Mouse (Mus musculus): ENCODE data around the gene Dnajc7. TPM values are rescaled to one million over a fixed set of nuclear protein-coding genes. Genes with fewer than 3 reads are reported as not detected.

Gene Dnajc7
- polyA plus RNA-seq, 1 experiment from 2014 or later = 238 TPM

- ATAC-seq (replicated peaks; ENCODE audit: low FRiP score) = no peak
- H3K4me1 ChIP-seq = no peaks in the 10 kb centered on the region
- H3K36me3 ChIP-seq = no peaks in the 10 kb centered on the region
- no peak overlapping the region for H3K9ac ChIP-seq
- H3K27me3 ChIP-seq = no peaks in the 10 kb centered on the region
- no peaks in the 10 kb centered on the region for H3K9me3 ChIP-seq (replicated peaks)
- no peak overlapping the region for H3K4me3 ChIP-seq (replicated peaks)
- WGBS = 71% methylated on average over 5 of the region's 5 CpGs
- no peak overlapping the region for H3K27ac ChIP-seq
- no peak overlapping the region for H3K4me2 ChIP-seq
Measured at GRCm38 (mm10) chr11:100561748-100562147, 58.2 kb downstream of the Dnajc7 start.

DNA sequence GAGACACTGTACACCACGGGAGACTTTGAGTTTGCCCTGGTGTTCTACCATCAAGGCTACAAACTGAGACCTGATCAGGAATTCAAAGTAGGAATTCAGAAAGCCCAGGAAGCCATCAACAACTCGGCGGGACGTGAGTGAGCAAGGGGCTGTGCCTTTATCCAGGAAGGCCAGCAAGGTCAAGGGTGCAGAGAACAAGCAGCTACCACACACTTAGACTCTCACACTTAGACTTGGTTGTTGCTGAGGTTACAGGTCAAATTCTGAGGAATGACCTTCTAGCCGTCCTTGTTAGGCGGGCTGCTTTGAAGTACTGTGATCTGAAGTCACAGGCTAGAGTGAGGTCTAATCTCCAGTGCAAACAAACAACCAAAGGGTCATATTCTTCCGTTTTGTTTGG is 60.5 kb downstream of the Dnajc7 start:
- WGBS = 53% methylated on average over 7 of the region's 7 CpGs
- no peak for ATAC-seq (replicated peaks; ENCODE audit: low FRiP score)
- Histone ChIP-seq H3K4me1 (peaks cover 4% of the 10 kb centered on the region), H3K36me3 (no peaks in the 10 kb centered on the region), H3K27me3 (no peaks in the 10 kb centered on the region), H3K9ac (no peak overlapping the region), H3K4me2 (no peak overlapping the region), H3K9me3 (replicated peaks) (no peaks in the 10 kb centered on the region), H3K27ac (no peak overlapping the region), H3K4me3 (replicated peaks) (no peak overlapping the region)

DNA sequence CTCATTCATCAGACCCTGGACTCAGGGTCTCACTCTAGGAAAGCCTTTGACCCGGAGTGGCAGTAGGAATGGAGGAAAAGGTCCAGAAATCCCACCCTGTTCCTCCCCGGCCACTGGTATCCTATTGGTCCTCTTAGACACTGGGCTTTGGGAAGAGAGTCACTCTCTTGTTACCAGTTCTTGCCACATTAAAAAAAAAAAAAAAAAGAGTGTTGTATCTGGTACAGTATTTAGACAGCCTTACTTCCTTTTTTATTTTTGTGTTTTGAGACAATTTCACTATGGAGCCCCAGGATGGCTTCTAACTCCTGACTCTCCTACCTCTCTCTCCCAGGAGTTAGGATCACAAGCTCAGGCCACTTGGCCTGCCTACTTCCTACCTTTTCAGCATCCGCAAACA is 62.4 kb downstream of the Dnajc7 start:
- Histone ChIP-seq H3K4me1 (peaks cover 4% of the 10 kb centered on the region), H3K9ac (no peak overlapping the region), H3K27me3 (no peaks in the 10 kb centered on the region), H3K27ac (no peak overlapping the region), H3K4me2 (no peak overlapping the region), H3K36me3 (no peaks in the 10 kb centered on the region), H3K9me3 (replicated peaks) (no peaks in the 10 kb centered on the region), H3K4me3 (replicated peaks) (no peak overlapping the region)
- ATAC-seq (replicated peaks; ENCODE audit: low FRiP score) = no peak
- 74% methylated on average over 3 of the region's 3 CpGs for WGBS

DNA sequence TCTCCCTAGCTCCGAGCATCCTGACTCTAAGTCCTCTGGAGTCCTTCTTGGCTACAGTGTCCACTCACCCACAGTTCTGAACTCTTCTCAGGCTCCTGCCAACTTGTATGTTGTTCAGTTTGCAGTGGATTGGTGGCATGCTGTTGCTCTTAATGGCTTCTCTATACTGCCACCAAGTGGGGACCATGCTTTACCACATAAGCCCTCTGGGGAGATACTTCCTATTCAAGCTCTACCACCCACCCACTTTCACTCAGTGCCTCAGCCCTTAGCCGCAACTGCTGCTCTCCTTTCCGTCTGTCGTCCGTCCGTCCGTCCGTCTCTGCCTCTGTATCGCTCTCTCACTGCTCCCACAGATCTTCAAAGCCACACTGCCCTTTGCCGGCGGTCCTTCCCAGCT is 64.4 kb downstream of the Dnajc7 start:
- Histone ChIP-seq H3K4me1 (peaks cover 4% of the 10 kb centered on the region), H3K4me2 (peak overlapping the region; percentile 51), H3K4me3 (replicated peaks) (peak overlapping the region; percentile 21; the same call in 1 of the 2 replicates), H3K36me3 (no peaks in the 10 kb centered on the region), H3K27me3 (no peaks in the 10 kb centered on the region), H3K9me3 (replicated peaks) (no peaks in the 10 kb centered on the region), H3K27ac (no peak overlapping the region), H3K9ac (peak overlapping the region; percentile 17; the same call in 1 of the 2 replicates)
- 20% methylated on average over 11 of the region's 11 CpGs for WGBS
- 0 out of 2 replicates have a peak, but pooled peaks have one; percentile 45 for ATAC-seq (replicated peaks; ENCODE audit: low FRiP score)

- H3K4me2 ChIP-seq = no peak overlapping the region
- H3K4me1 ChIP-seq = peaks cover 4% of the 10 kb centered on the region
- ATAC-seq (replicated peaks; ENCODE audit: low FRiP score) = no peak
- no peaks in the 10 kb centered on the region for H3K9me3 ChIP-seq (replicated peaks)
- no peaks in the 10 kb centered on the region for H3K36me3 ChIP-seq
- no peak overlapping the region for H3K9ac ChIP-seq
- WGBS = 86% methylated on average over 4 of the region's 4 CpGs
- H3K27ac ChIP-seq = no peak overlapping the region
- no peaks in the 10 kb centered on the region for H3K27me3 ChIP-seq
- H3K4me3 ChIP-seq (replicated peaks) = no peak overlapping the region
Measured at GRCm38 (mm10) chr11:100552842-100553241, 67.1 kb downstream of the Dnajc7 start.

- Histone ChIP-seq H3K4me2 (no peak overlapping the region), H3K27me3 (no peaks in the 10 kb centered on the region), H3K4me3 (replicated peaks) (no peak overlapping the region), H3K27ac (no peak overlapping the region), H3K9me3 (replicated peaks) (no peaks in the 10 kb centered on the region), H3K36me3 (no peaks in the 10 kb centered on the region), H3K9ac (no peak overlapping the region), H3K4me1 (peaks cover 12% of the 10 kb centered on the region)
- 71% methylated on average over 6 of the region's 6 CpGs for WGBS
- ATAC-seq (replicated peaks; ENCODE audit: low FRiP score) = no peak
Measured at GRCm38 (mm10) chr11:100550101-100550500, 69.9 kb downstream of the Dnajc7 start.

DNA sequence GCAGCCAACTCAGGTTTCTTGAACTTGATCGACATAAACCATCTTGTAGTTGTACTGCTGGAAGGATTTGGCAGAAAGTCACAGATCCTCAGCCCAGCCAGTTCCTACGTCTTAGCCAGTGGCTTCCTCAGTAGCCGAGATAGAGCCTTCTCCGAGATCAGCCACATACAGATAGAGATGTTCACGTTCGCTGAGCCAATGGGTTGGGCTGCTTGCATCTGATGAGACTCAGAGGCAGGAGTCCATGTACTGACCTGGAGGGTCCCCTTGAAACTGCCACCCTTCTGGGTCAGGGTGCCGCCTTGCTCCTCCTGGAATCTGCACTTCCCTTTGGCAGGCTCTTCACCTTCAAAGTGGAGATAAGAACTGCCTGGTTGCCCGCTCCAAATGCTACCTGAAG is 70.5 kb downstream of the Dnajc7 start:
- H3K27me3 ChIP-seq = no peaks in the 10 kb centered on the region
- WGBS = 81% methylated on average over 8 of the region's 8 CpGs
- no peaks in the 10 kb centered on the region for H3K36me3 ChIP-seq
- H3K9ac ChIP-seq = no peak overlapping the region
- H3K9me3 ChIP-seq (replicated peaks) = no peaks in the 10 kb centered on the region
- H3K4me3 ChIP-seq (replicated peaks) = no peak overlapping the region
- H3K4me2 ChIP-seq = no peak overlapping the region
- no peak overlapping the region for H3K27ac ChIP-seq
- H3K4me1 ChIP-seq = peaks cover 16% of the 10 kb centered on the region
- no peak for ATAC-seq (replicated peaks; ENCODE audit: low FRiP score)

DNA sequence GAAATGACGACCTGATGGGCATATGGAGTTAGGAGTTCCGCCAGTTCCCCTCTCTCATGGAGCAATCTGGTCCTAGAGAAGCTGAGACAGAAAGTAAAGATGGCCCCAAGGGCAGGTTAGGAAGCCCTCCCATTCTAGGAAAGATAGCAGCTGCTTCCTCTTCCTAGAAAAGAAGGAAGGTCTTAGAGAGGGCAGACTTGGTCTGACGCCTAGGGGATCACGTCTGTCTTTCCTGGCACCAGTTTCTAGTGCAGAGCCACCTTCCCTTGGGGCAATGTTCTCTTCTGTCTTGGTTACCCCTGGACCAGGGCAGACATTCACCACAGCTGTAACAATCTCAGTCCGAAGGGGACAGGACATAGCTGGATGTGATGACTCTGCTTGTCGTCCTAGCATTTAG is 71.8 kb downstream of the Dnajc7 start:
- H3K27me3 ChIP-seq = no peaks in the 10 kb centered on the region
- 80% methylated on average over 6 of the region's 6 CpGs for WGBS

DNA sequence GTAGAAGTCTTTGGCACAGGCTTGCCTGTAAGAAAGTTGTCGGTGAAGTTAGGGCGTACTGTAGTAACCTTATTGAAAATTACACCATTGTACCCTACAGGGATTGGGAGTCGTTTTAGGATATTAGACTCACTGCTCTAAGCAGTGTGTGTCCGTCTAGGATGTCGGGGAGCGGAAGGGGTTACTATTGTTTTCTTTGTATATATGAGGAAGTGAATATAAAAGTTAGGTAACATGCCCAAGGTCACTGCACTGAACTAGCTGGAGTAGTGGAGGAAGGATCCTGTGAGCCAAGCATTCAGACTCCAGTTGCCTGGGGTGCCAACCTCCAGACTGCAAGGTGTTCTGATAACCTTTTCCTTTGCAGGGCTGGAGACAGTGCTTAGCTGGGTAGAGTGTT is 73.0 kb downstream of the Dnajc7 start:
- H3K9me3 ChIP-seq (replicated peaks) = no peaks in the 10 kb centered on the region
- H3K27ac ChIP-seq = no peak overlapping the region
- no peak overlapping the region for H3K4me3 ChIP-seq (replicated peaks)
- H3K4me2 ChIP-seq = no peak overlapping the region
- H3K9ac ChIP-seq = no peak overlapping the region
- no peaks in the 10 kb centered on the region for H3K27me3 ChIP-seq
- ATAC-seq (replicated peaks; ENCODE audit: low FRiP score) = no peak
- H3K36me3 ChIP-seq = no peaks in the 10 kb centered on the region
- 86% methylated on average over 6 of the region's 6 CpGs for WGBS
- H3K4me1 ChIP-seq = peaks cover 16% of the 10 kb centered on the region

More for the DNA sequence above, 71.8 kb downstream of the Dnajc7 start:
- no peak overlapping the region for H3K4me3 ChIP-seq (replicated peaks)
- no peak overlapping the region for H3K27ac ChIP-seq
- no peaks in the 10 kb centered on the region for H3K9me3 ChIP-seq (replicated peaks)
- no peak overlapping the region for H3K9ac ChIP-seq
- H3K36me3 ChIP-seq = no peaks in the 10 kb centered on the region
- no peak for ATAC-seq (replicated peaks; ENCODE audit: low FRiP score)
- no peak overlapping the region for H3K4me2 ChIP-seq
- H3K4me1 ChIP-seq = peaks cover 16% of the 10 kb centered on the region

GRCm38 (mm10) chr11:100545746-100546085 is 74.3 kb downstream of the Dnajc7 start:
- 28% methylated on average over 7 of the region's 7 CpGs for WGBS
- H3K27ac ChIP-seq = peak overlapping the region; percentile 72
- ATAC-seq (replicated peaks; ENCODE audit: low FRiP score) = no peak

DNA sequence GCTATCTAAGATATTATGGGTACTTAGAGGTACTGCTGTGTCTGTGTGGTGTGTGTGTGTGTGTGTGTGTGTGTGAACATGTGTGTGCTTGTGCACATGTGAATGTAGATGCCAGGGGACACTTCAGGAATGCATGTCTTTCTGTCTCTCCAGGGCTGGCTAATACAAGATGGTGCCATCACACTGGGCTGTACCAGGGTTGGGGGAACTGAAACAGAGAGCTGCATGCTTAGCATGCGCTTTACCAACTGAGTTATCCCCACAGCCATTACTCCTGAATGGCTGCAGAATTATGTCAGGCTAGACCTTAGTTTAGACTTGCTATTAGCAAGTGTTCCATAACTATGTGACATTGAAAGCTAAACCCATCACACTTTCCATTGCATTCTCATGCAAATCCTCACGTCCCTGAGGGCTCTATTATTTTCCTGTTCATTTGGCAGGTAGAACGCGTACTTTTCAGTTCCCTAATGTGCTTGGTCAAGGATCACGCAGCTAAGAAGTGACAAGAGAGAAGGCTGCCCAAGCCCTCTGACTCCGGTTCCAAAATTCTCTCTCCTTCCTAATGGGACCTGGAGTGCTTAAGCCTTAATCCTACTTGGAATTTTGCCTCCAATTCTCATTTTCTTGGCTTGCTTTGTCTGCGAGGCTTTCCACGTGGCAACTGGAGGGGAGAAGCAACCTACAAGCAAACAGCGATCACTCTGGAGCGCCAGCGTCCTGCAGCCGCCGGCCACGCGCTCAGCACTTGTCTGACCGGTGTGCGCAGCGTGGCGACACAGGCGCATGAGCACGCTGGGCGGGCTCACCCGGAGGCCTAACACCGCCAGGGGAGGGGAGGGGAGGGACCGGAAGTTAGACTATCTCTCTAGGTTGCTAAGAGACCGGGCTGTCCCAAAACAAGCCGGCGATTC is 74.9 kb downstream of the Dnajc7 start, which contains the start of gene Ttc25:
Gene Ttc25, plus strand, starts transcription at position 776 of the 914 bp plus-strand sequence.
- peak within 1 kb of the TSS; percentile 47 for H3K4me3 ChIP-seq (replicated peaks)
- peak within 1 kb of the TSS; percentile 80 for H3K4me2 ChIP-seq
- peaks cover 16% of the 10 kb centered on the region for H3K4me1 ChIP-seq
- peak; percentile 98 for ATAC-seq (replicated peaks; ENCODE audit: low FRiP score)
- no peaks in the 10 kb centered on the region for H3K36me3 ChIP-seq
- WGBS = 5% methylated on average over 28 of the region's 28 CpGs
- H3K27me3 ChIP-seq = no peaks in the 10 kb centered on the region
- H3K9ac ChIP-seq = peak within 1 kb of the TSS; percentile 50
- H3K27ac ChIP-seq = peak within 1 kb of the TSS; percentile 72
- H3K9me3 ChIP-seq (replicated peaks) = no peaks in the 10 kb centered on the region

More at GRCm38 (mm10) chr11:100545746-100546085, 74.3 kb downstream of the Dnajc7 start:
- Histone ChIP-seq H3K9me3 (replicated peaks) (no peaks in the 10 kb centered on the region), H3K27me3 (no peaks in the 10 kb centered on the region), H3K36me3 (no peaks in the 10 kb centered on the region), H3K4me3 (replicated peaks) (peak overlapping the region; percentile 47), H3K9ac (peak overlapping the region; percentile 50; the same call in 1 of the 2 replicates), H3K4me1 (peaks cover 16% of the 10 kb centered on the region), H3K4me2 (peak overlapping the region; percentile 80)

DNA sequence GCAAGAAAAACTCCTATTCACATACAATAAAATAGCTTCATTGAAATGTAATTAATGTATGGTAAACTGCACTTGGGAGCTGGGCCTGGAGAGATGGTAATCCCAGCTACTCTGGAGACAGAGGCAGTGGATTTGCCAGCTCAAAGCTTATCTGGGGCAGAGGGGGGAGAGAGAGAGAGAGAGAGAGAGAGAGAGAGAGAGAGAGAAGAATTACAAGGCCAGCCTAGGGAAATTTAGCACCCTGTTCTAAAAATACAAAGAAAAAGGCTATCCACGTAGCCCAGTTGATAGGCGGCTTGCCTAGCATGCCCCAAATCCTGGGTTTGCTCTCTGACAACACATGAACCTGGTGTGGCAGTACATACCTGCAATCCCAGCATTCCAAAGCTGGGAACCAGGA is 78.4 kb downstream of the Dnajc7 start:
- Histone ChIP-seq H3K9me3 (replicated peaks) (no peaks in the 10 kb centered on the region), H3K27me3 (no peaks in the 10 kb centered on the region), H3K27ac (no peak overlapping the region), H3K4me3 (replicated peaks) (no peak overlapping the region), H3K36me3 (no peaks in the 10 kb centered on the region), H3K4me1 (peaks cover 16% of the 10 kb centered on the region), H3K9ac (no peak overlapping the region), H3K4me2 (no peak overlapping the region)
- 91% methylated on average over 2 of the region's 2 CpGs for WGBS
- no peak for ATAC-seq (replicated peaks; ENCODE audit: low FRiP score)
